8 mouse cellular contexts compared by ENCODE assay signal in genomic region chr4:155085206-155086107, GRCm38 (mm10). TPM values are rescaled to one million over a fixed set of nuclear protein-coding genes. Genes with fewer than 3 reads are reported as not detected.
DNase-seq lines count a peak whose midpoint lies in the region; ATAC-seq and TF ChIP-seq lines count a peak whose summit lies in the region.

No protein-coding gene starts in this region.

- DNase-seq in lung, adult 2 months: no peak
- no peak for DNase-seq in lung, adult 18-20 months
- DNase-seq in hindbrain, embryonic 10.5 days (ENCODE audit: low spot score): no peak
- no peak for DNase-seq in yolk sac, embryonic 10.5 days (ENCODE audit: low spot score)
- DNase-seq in gastrocnemius, adult 18-20 months (ENCODE audit: low spot score): no peak
- DNase-seq in left cerebral cortex, postnatal 14 days (ENCODE audit: low spot score in 2 of 2): no peak

- TF ChIP-seq POLR2A in lung, adult 2 months (IDR thresholded peaks at IDR 0.05; ENCODE audit: borderline replicate concordance, extremely low read depth, low read depth, low read length): no peak

- peaks cover 4% of the 10 kb centered on the region; the same call in 1 of the 2 replicates for H3K4me1 ChIP-seq in lung, adult 2 months (ENCODE audit: control insufficient read depth, insufficient read depth, low read length)
- peaks cover 37% of the 10 kb centered on the region for H3K4me1 ChIP-seq in hindbrain, embryonic 10.5 days (replicated peaks)
- H3K4me1 ChIP-seq in midbrain, embryonic 12.5 days: peaks cover 27% of the 10 kb centered on the region

- H3K4me2 ChIP-seq in midbrain, embryonic 12.5 days (replicated peaks): peak overlapping the region; percentile 87

- TF ChIP-seq CTCF in lung, adult 2 months (IDR thresholded peaks at IDR 0.05; ENCODE audit: insufficient read depth, low read length): no peak

- H3K9me3 ChIP-seq in hindbrain, embryonic 10.5 days: no peaks in the 10 kb centered on the region
- H3K9me3 ChIP-seq in midbrain, embryonic 12.5 days: no peaks in the 10 kb centered on the region

- WGBS in lung, adult 2 months: 4% methylated on average over 35 of the region's 35 CpGs
- WGBS in hindbrain, embryonic 10.5 days: 6% methylated on average over 35 of the region's 35 CpGs
- WGBS in midbrain, embryonic 12.5 days: 7% methylated on average over 35 of the region's 35 CpGs

- peaks cover 42% of the 10 kb centered on the region for H3K36me3 ChIP-seq in hindbrain, embryonic 10.5 days
- peaks cover 27% of the 10 kb centered on the region for H3K36me3 ChIP-seq in midbrain, embryonic 12.5 days

- H3K9ac ChIP-seq in midbrain, embryonic 12.5 days (replicated peaks): peak overlapping the region; percentile 94

- peak overlapping the region; percentile 82 for H3K4me3 ChIP-seq in lung, adult 2 months (replicated peaks; ENCODE audit: extremely low read depth, low read depth, low read length)
- peak overlapping the region; percentile 96 for H3K4me3 ChIP-seq in hindbrain, embryonic 10.5 days
- peak overlapping the region; percentile 87 for H3K4me3 ChIP-seq in midbrain, embryonic 12.5 days

- no peaks in the 10 kb centered on the region for H3K27me3 ChIP-seq in hindbrain, embryonic 10.5 days (ENCODE audit: insufficient read depth, poor library complexity, severe bottlenecking)
- H3K27me3 ChIP-seq in midbrain, embryonic 12.5 days: no peaks in the 10 kb centered on the region

- H3K27ac ChIP-seq in hindbrain, embryonic 10.5 days: peak overlapping the region; percentile 94
- peak overlapping the region; percentile 89 for H3K27ac ChIP-seq in midbrain, embryonic 12.5 days (replicated peaks)

- peak; percentile 3; the same call in 1 of the 2 replicates for ATAC-seq in common myeloid progenitor, adult 5-6 weeks (replicated peaks; ENCODE audit: low read depth, poor library complexity, severe bottlenecking)
- ATAC-seq in midbrain, embryonic 12.5 days (ENCODE audit: low FRiP score, low read depth): no peak

- intact Hi-C loops in left cerebral cortex, postnatal 14 days (cut with DNase I): no loop called here

RNA-seq across cellular contexts. Expression of gene Rer1, which starts 0.7 kb away (rescaled TPM):
- polyA plus RNA-seq in lung, adult 2 months (2012; rRNA removed): 76.1 and 85.9 TPM in 2 replicates
- 124 and 128 TPM in 2 replicates for total RNA-seq in common myeloid progenitor, adult 5-6 weeks (2017)
- polyA plus RNA-seq in hindbrain, embryonic 10.5 days (2016; fragmentation: Nextera tagmentation; extraction: Ambion mirVana): 138 and 144 TPM in 2 replicates
- 122 and 132 TPM in 2 replicates for polyA plus RNA-seq in midbrain, embryonic 12.5 days (2016; fragmentation: Nextera tagmentation; extraction: Ambion mirVana)
- 10 to 100 TPM; 53.0 to 58.0 TPM for total RNA-seq in gastrocnemius, adult 18-20 months (2021)
- 10 to 100 TPM; 65.5 to 67.8 TPM for total RNA-seq in left cerebral cortex, postnatal 14 days (2021)

RNA-seq across cellular contexts. Expression of gene Morn1, which starts 0.9 kb away (rescaled TPM):
- polyA plus RNA-seq in lung, adult 2 months (2012; rRNA removed): 14.2 and 15.5 TPM in 2 replicates
- total RNA-seq in common myeloid progenitor, adult 5-6 weeks (2017): 2.6 and 10.3 TPM in 2 replicates
- 4.4 and 6.0 TPM in 2 replicates for polyA plus RNA-seq in hindbrain, embryonic 10.5 days (2016; fragmentation: Nextera tagmentation; extraction: Ambion mirVana)
- 5.6 and 5.7 TPM in 2 replicates for polyA plus RNA-seq in midbrain, embryonic 12.5 days (2016; fragmentation: Nextera tagmentation; extraction: Ambion mirVana)
- total RNA-seq in gastrocnemius, adult 18-20 months (2021): 1 to 10 TPM in 1 of 2 experiments, under 1 TPM in 1; 1.00 to 1.9 TPM
- 10 to 100 TPM; 12.1 to 12.9 TPM for total RNA-seq in left cerebral cortex, postnatal 14 days (2021)

RNA-seq across cellular contexts. Expression of gene Pex10, which starts 18.6 kb away (rescaled TPM):
- 20.8 and 23.7 TPM in 2 replicates for polyA plus RNA-seq in lung, adult 2 months (2012; rRNA removed)
- 11.9 and 12.3 TPM in 2 replicates for total RNA-seq in common myeloid progenitor, adult 5-6 weeks (2017)
- polyA plus RNA-seq in hindbrain, embryonic 10.5 days (2016; fragmentation: Nextera tagmentation; extraction: Ambion mirVana): 19.9 and 21.4 TPM in 2 replicates
- polyA plus RNA-seq in midbrain, embryonic 12.5 days (2016; fragmentation: Nextera tagmentation; extraction: Ambion mirVana): 16.0 and 19.2 TPM in 2 replicates
- total RNA-seq in gastrocnemius, adult 18-20 months (2021): 10 to 100 TPM; 11.2 to 12.6 TPM
- total RNA-seq in left cerebral cortex, postnatal 14 days (2021): 10 to 100 TPM; 21.2 to 23.1 TPM

RNA-seq across cellular contexts. Expression of gene Plch2, which starts 28.9 kb away (rescaled TPM):
- polyA plus RNA-seq in lung, adult 2 months (2012; rRNA removed): 15.1 and 23.9 TPM in 2 replicates
- not detected in 2 replicates for total RNA-seq in common myeloid progenitor, adult 5-6 weeks (2017)
- polyA plus RNA-seq in hindbrain, embryonic 10.5 days (2016; fragmentation: Nextera tagmentation; extraction: Ambion mirVana): 2.1 and 2.6 TPM in 2 replicates
- 3.6 and 3.7 TPM in 2 replicates for polyA plus RNA-seq in midbrain, embryonic 12.5 days (2016; fragmentation: Nextera tagmentation; extraction: Ambion mirVana)
- total RNA-seq in gastrocnemius, adult 18-20 months (2021): under 1 TPM; 0.09 TPM
- total RNA-seq in left cerebral cortex, postnatal 14 days (2021): 10 to 100 TPM; 50.2 to 50.5 TPM
